Mouse (Mus musculus) E14TG2a.4 (cell line): ENCODE data around the gene Rbpj.

Experiments
- H3K27me3 ChIP-seq: 2 replicates; pipeline ENCODE4 v1.6.1; 2014; ENCODE audit warnings: low read length, control low read depth; ENCODE audit not compliant: insufficient read depth
- H3K36me3 ChIP-seq: 2 replicates; pipeline ENCODE4 v1.6.1; 2014; ENCODE audit warnings: low read length, control low read depth; ENCODE audit not compliant: insufficient read depth
- H3K4me1 ChIP-seq: replicated peaks from 2 replicates; pipeline ENCODE4 v1.6.1; 2014; ENCODE audit warnings: low read depth, low read length, control low read depth
- H3K4me3 ChIP-seq: replicated peaks from 2 replicates; pipeline ENCODE4 v1.5.1; 2014; ENCODE audit warnings: mild to moderate bottlenecking, low read length
- H3K9me3 ChIP-seq: 2 replicates; pipeline ENCODE4 v1.6.1; 2014; ENCODE audit warnings: low read length, control low read depth
- CTCF ChIP-seq: conservative IDR thresholded peaks from 2 replicates; pipeline ENCODE4 v1.5.1; 2014; ENCODE audit warnings: low read length
- NANOG ChIP-seq: IDR thresholded peaks from 2 replicates; pipeline ENCODE4 v1.6.1; 2014; ENCODE audit warnings: borderline replicate concordance, low read length, mixed read lengths
- POU5F1 ChIP-seq: IDR thresholded peaks from 2 replicates; pipeline ENCODE4 v1.6.1; 2014; ENCODE audit warnings: low read length, borderline replicate concordance

Rbpj gene

DNA sequence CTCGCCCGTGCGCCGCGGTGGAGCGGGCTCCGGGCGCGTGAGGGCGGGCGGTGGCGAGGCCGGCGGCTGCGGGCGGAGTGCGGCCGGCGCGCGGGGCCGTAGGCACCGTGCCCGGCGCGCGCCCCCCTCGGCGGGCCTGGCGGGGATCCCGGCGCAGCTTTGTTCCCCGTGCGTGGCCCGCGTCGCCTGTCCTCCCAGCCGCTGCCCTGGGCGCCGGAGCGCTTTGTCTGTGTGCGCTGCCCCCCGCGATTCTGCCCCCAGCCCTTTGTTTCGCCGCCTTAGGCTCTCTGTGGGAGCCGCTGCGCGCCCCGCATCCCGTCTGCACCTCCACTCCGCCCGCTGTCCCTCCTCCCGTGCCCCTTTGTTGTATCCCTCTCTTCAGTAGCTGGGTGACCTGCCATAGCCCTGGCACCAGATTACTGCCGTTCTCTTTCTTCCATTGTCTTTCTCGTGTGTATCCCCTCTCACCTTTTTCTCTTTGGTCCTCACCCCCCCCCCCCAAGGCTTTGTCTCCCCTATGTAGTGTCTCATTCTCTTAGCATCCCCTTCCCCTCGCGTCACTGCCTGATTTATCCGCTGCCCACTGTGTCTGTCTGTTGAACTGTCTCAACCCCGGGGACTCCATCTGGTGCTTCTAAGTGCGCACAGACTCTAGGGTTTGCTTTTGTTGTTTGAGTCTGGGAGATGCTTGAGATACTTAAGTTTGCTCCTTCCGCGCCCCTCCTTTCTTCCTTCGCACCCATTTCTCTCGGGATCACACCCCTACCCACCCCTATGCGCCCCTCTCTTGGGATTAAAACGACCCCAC, 125.1 kb downstream of the Rbpj start:
- no peak for TF ChIP-seq NANOG
- no peak for TF ChIP-seq CTCF
- TF ChIP-seq POU5F1 = no peak
- Histone ChIP-seq H3K36me3 (peaks cover 13% of the 10 kb centered on the region), H3K4me1 (peaks cover 69% of the 10 kb centered on the region), H3K27me3 (no peaks in the 10 kb centered on the region), H3K4me3 (peak overlapping the region; percentile 93), H3K9me3 (no peaks in the 10 kb centered on the region)

DNA sequence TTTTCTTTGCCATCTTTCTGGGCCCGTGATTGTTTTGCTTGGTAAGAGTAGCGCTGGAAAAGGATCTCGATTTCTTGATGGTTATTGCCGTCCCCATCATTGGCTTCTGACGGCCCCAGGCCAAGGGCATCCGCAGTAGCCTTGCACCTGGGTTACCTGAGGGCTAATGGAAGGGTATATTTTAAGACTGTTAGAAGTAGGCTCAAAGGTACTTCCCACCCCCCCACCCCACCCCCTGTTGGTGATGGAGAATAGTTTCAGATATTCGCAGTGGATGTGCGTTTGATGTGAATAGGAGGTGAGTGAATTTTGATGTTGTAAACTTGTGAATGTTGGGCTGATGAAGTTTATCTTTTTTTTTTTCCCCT, 125.7 kb downstream of the Rbpj start:
- H3K4me3 ChIP-seq = peak overlapping the region; percentile 93
- H3K9me3 ChIP-seq = no peaks in the 10 kb centered on the region
- no peaks in the 10 kb centered on the region for H3K27me3 ChIP-seq
- TF ChIP-seq CTCF (no peak), NANOG (no peak), POU5F1 (no peak)
- H3K4me1 ChIP-seq = peaks cover 69% of the 10 kb centered on the region
- peaks cover 9% of the 10 kb centered on the region for H3K36me3 ChIP-seq

DNA sequence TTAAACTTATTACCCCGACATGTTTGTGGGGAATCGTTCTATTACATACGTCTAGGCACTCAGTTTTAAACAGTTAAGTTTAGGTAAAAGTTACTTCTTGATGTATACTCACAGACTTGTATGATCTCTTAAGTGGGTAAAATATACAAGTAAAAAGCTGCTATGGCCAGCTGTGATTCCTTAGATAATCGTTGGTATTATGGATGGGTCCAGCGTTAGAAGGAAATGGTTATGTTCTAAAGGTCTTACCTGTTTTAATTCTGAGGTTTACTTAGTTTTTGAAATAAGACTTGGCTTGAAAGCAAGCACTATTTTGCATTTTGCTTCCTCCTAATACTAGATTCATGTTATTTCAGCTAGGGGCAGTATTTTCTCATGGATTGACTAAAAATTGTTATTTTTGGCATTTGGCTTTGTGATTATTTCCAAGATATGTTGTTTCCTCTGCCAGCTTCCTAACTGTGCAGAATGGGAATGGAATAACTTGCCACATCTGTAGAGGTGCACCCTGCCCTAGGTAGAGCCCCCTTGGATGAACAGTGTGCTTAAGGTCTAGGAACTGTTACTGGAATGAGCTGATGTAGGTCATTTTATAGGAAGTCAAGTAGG, 127.2 kb downstream of the Rbpj start:
- no peak for TF ChIP-seq CTCF
- no peak for TF ChIP-seq NANOG
- no peak for TF ChIP-seq POU5F1

DNA sequence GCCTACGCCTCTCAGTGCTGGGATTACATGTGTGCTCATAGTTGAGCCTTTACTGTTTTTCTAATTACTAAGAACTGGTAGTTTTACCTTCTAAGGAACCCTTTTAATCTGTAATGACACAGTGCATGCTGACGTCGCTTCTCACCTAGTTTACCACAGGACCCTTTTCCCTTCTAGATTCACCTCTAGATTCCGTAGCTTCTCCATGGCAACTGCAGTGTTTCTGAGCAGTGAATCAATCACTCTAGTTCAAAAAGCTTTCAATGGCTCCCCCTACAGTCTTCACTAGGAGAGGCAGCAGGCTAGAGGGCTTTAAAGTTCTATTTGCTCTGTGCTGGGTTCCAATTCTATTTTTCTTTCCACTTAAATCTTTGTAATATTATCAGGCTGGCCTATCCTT, 128.3 kb downstream of the Rbpj start:
- H3K4me3 ChIP-seq = peak overlapping the region; percentile 46
- TF ChIP-seq NANOG = no peak
- TF ChIP-seq CTCF = peak; percentile 79
- TF ChIP-seq POU5F1 = no peak
- H3K36me3 ChIP-seq = peaks cover 9% of the 10 kb centered on the region
- peaks cover 76% of the 10 kb centered on the region for H3K4me1 ChIP-seq
- no peaks in the 10 kb centered on the region for H3K9me3 ChIP-seq
- H3K27me3 ChIP-seq = no peaks in the 10 kb centered on the region

More for the DNA sequence above, 127.2 kb downstream of the Rbpj start:
- Histone ChIP-seq H3K27me3 (no peaks in the 10 kb centered on the region), H3K36me3 (peaks cover 4% of the 10 kb centered on the region), H3K4me3 (peak overlapping the region; percentile 93), H3K9me3 (no peaks in the 10 kb centered on the region), H3K4me1 (peaks cover 70% of the 10 kb centered on the region)

DNA sequence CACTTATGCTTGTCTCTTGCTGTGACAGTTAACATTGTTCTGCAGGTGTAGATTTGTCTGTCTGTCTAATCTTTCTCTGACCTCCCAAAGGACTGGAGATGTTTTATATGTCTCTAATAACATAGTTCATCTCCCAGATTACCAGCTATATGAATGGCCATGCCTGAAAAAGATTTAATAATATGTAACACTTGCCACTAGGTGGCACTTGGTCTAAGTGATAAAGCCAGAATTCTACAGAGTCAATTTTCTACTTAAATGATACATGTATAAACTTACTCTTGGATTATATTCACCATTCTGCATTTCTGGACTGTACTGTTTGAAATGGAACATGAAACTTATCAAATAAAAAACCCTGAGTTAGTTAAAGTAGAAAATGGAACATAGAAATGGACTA, 132.6 kb downstream of the Rbpj start:
- peaks cover 37% of the 10 kb centered on the region for H3K36me3 ChIP-seq
- no peak overlapping the region for H3K4me3 ChIP-seq
- H3K9me3 ChIP-seq = no peaks in the 10 kb centered on the region
- peak; percentile 34; the same call in 1 of the 2 replicates for TF ChIP-seq CTCF
- TF ChIP-seq POU5F1 = no peak
- H3K4me1 ChIP-seq = peaks cover 92% of the 10 kb centered on the region
- H3K27me3 ChIP-seq = no peaks in the 10 kb centered on the region

DNA sequence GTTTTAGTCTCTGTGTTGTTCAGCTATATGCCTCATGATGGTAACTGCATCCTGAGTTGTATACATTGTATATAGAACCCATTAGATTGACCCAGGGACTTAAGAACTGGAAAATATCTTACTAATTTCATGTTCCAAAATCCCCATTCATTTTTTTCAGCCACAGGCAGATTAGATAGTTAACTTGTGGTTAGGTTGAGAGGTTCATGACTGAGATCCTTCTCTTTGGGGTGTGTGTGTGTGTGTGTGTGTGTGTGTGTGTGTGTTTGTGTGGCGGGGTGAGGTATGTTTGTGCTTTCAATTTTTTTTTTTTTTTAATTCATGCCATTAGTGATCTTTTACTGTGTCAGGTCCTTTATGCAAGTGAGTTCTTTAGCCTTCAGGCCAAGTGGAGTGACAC, 133.2 kb downstream of the Rbpj start:
- Histone ChIP-seq H3K4me1 (peaks cover 91% of the 10 kb centered on the region), H3K4me3 (no peak overlapping the region), H3K9me3 (no peaks in the 10 kb centered on the region), H3K27me3 (no peaks in the 10 kb centered on the region), H3K36me3 (peaks cover 40% of the 10 kb centered on the region)
- no peak for TF ChIP-seq CTCF
- TF ChIP-seq NANOG = no peak
- no peak for TF ChIP-seq POU5F1

DNA sequence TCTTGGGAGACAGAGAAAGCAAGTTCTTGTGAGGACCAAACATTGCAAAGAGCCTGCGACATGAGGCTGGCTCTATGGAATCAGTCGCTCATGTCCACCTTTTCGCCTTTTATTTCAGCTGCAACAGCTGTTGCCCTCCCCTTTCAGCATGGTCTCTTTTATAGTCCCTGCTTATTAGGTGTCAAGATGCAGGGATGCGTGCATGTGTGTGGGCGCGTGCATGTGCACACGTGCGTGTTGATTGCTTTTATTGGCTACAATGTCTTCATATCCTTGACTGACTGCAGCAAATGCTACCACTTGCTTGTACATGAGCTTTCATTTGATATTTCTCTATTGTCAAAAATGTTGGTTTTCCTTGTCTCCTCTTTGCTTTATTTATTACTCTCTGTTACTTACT, 136.2 kb downstream of the Rbpj start:
- peaks cover 53% of the 10 kb centered on the region for H3K36me3 ChIP-seq
- no peaks in the 10 kb centered on the region for H3K27me3 ChIP-seq
- H3K4me3 ChIP-seq = no peak overlapping the region
- TF ChIP-seq NANOG = no peak
- H3K9me3 ChIP-seq = no peaks in the 10 kb centered on the region
- H3K4me1 ChIP-seq = peaks cover 88% of the 10 kb centered on the region

DNA sequence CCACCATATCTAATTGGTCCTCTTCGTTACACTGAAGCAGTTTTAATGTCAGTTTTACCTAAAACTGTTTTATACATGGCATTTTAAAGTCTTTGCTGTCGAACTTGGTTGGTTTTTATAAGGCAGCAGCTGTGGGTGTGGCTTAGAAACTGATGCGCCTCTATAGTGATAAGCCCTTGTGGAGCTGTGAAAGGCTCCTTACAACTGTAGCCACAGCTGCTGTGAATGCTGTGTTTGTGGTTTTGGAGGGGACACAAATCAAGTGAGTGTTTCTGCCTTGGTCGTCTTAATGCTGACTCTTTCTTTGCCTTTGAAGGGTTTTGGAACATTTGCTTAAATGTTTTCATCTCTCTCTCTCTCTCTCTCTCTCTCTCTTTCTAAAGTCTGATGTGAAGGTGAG, 139.5 kb downstream of the Rbpj start:
- H3K9me3 ChIP-seq = no peaks in the 10 kb centered on the region

More for the DNA sequence above, 139.5 kb downstream of the Rbpj start:
- TF ChIP-seq NANOG (no peak), POU5F1 (no peak), CTCF (no peak)
- H3K4me3 ChIP-seq = no peak overlapping the region
- H3K36me3 ChIP-seq = peaks cover 53% of the 10 kb centered on the region
- no peaks in the 10 kb centered on the region for H3K27me3 ChIP-seq
- H3K4me1 ChIP-seq = peaks cover 82% of the 10 kb centered on the region
